Mouse (Mus musculus) megakaryocyte, embryonic 14.5 days (primary cell): ENCODE data around the gene Atox1.

Source experiments
- FLI1 ChIP-seq: IDR thresholded peaks from 2 replicates; pipeline ENCODE4 v1.6.1; 2012; ENCODE audit warnings: low read length, inconsistent platforms, mixed read lengths
- GATA1 ChIP-seq: IDR thresholded peaks from 3 replicates; pipeline ENCODE4 v1.6.1; 2012; ENCODE audit warnings: mixed read lengths, low read length, inconsistent platforms, borderline replicate concordance

GRCm38 (mm10) chr11:55496158-55496557 is 35.1 kb upstream of the Atox1 start:
- TF ChIP-seq GATA1: no peak
- no peak for TF ChIP-seq FLI1
